Comparison of ENCODE assay signal across 13 mouse cellular contexts in the genomic region with DNA sequence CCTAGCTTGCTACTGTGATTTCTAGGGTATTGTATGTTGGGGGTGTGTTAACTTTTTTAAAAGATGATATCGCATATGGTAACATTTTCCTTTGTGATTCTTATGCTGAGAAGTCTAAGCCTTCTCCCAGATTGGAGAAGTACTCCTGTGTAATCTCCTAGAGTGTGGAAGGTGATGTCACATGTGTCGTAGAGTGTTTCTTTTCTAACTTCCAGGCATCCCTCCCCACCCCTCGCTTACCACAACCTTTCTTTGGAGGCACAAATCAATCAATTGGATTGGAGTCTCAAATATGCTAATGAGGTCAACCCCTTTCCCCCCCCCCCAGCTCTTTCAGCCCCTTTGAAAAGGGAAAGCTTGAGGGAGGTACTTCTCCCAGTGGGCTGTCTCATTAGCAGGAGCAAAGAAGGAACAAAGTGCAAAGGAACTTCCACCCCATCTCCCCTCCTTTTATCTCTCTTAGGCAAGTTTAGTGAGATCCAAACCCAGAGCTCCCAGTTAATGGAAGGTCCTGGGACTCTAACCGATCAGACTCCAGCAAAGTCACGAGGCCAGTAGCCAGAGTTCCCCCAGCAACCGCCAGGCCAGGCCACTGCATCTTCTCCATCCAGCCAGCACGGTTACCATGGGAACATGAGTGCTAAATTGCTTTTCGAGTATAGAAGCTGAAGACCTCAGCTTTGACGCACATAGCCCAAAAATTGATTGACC.
DNase-seq lines count a peak whose midpoint lies in the region; ATAC-seq lines count a peak whose summit lies in the region.
"Had no signal": no experiment of that assay in that cellular context is flagged by ENCODE, and none has a peak within 500 bp of the region (broad histone marks: within the 10 kb centered on the region; RNA-seq: fewer than 3 reads in every experiment).

No protein-coding gene starts in this region.

- peaks cover 41% of the 10 kb centered on the region for H3K4me1 ChIP-seq in forebrain, embryonic 10.5 days
- peaks cover 2% of the 10 kb centered on the region; the same call in 1 of the 2 replicates for H3K4me1 ChIP-seq in forebrain, embryonic 16.5 days (replicated peaks; ENCODE audit: control insufficient read depth, insufficient read depth, low read length)
- H3K4me1 ChIP-seq in embryonic facial prominence, embryonic 11.5 days (ENCODE audit: control insufficient read depth, insufficient read depth, low read length) = no peaks in the 10 kb centered on the region
- no peaks in the 10 kb centered on the region for H3K4me1 ChIP-seq in midbrain, embryonic 11.5 days (ENCODE audit: control insufficient read depth, insufficient read depth, low read length)
- no peaks in the 10 kb centered on the region for H3K4me1 ChIP-seq in neural tube, embryonic 15.5 days
- H3K4me1 ChIP-seq: embryonic facial prominence, embryonic 13.5 days; liver, embryonic 13.5 days had no signal

- H3K4me3 ChIP-seq in forebrain, embryonic 10.5 days = no peak overlapping the region
- H3K4me3 ChIP-seq in forebrain, embryonic 16.5 days (replicated peaks; ENCODE audit: low read length) = no peak overlapping the region
- H3K4me3 ChIP-seq in embryonic facial prominence, embryonic 11.5 days (ENCODE audit: low read depth, low read length) = no peak overlapping the region
- no peak overlapping the region for H3K4me3 ChIP-seq in midbrain, embryonic 11.5 days (ENCODE audit: low read depth, low read length)
- no peak overlapping the region for H3K4me3 ChIP-seq in neural tube, embryonic 15.5 days (replicated peaks)
- H3K4me3 ChIP-seq: embryonic facial prominence, embryonic 13.5 days; liver, embryonic 13.5 days had no signal

- ATAC-seq in forebrain, embryonic 16.5 days = no peak
- ATAC-seq in embryonic facial prominence, embryonic 11.5 days (replicated peaks; ENCODE audit: insufficient number of reproducible peaks, low FRiP score, low TSS enrichment, low read depth) = no peak; the same call in 1 of the 2 replicates
- ATAC-seq in midbrain, embryonic 11.5 days (ENCODE audit: low FRiP score) = peak; percentile 70
- ATAC-seq in neural tube, embryonic 15.5 days (ENCODE audit: low FRiP score) = peak; percentile 65; the same call in 1 of the 2 replicates

- no peak overlapping the region for H3K4me2 ChIP-seq in forebrain, embryonic 16.5 days (ENCODE audit: low read length)
- H3K4me2 ChIP-seq in embryonic facial prominence, embryonic 11.5 days (ENCODE audit: low read depth, low read length) = no peak overlapping the region
- H3K4me2 ChIP-seq in midbrain, embryonic 11.5 days = no peak overlapping the region
- H3K4me2 ChIP-seq in neural tube, embryonic 15.5 days = no peak overlapping the region
- H3K4me2 ChIP-seq: embryonic facial prominence, embryonic 13.5 days; liver, embryonic 13.5 days had no signal

- H3K27me3 ChIP-seq in forebrain, embryonic 10.5 days (ENCODE audit: poor library complexity, severe bottlenecking) = peaks cover 100% of the 10 kb centered on the region
- no peaks in the 10 kb centered on the region for H3K27me3 ChIP-seq in forebrain, embryonic 16.5 days (replicated peaks; ENCODE audit: control insufficient read depth, insufficient read depth, low read length)
- H3K27me3 ChIP-seq in embryonic facial prominence, embryonic 11.5 days (ENCODE audit: control insufficient read depth, insufficient read depth, low read length) = no peaks in the 10 kb centered on the region
- peaks cover 16% of the 10 kb centered on the region for H3K27me3 ChIP-seq in midbrain, embryonic 11.5 days (ENCODE audit: control insufficient read depth, insufficient read depth, low read length)
- peaks cover 22% of the 10 kb centered on the region for H3K27me3 ChIP-seq in neural tube, embryonic 15.5 days (replicated peaks)

- no peaks in the 10 kb centered on the region for H3K9me3 ChIP-seq in forebrain, embryonic 10.5 days
- H3K9me3 ChIP-seq in forebrain, embryonic 16.5 days (ENCODE audit: control insufficient read depth, low read length) = no peaks in the 10 kb centered on the region
- no peaks in the 10 kb centered on the region for H3K9me3 ChIP-seq in embryonic facial prominence, embryonic 11.5 days (replicated peaks; ENCODE audit: control insufficient read depth, low read length)
- no peaks in the 10 kb centered on the region for H3K9me3 ChIP-seq in midbrain, embryonic 11.5 days (ENCODE audit: control insufficient read depth, low read length)
- no peaks in the 10 kb centered on the region for H3K9me3 ChIP-seq in neural tube, embryonic 15.5 days (replicated peaks)
- H3K9me3 ChIP-seq: embryonic facial prominence, embryonic 13.5 days; liver, embryonic 13.5 days had no signal

- peak overlapping the region; percentile 60; the same call in 1 of the 2 replicates for H3K27ac ChIP-seq in forebrain, embryonic 10.5 days
- no peak overlapping the region for H3K27ac ChIP-seq in forebrain, embryonic 16.5 days (ENCODE audit: low read length)
- no peak overlapping the region for H3K27ac ChIP-seq in embryonic facial prominence, embryonic 11.5 days (replicated peaks; ENCODE audit: low read depth, low read length)
- H3K27ac ChIP-seq in midbrain, embryonic 11.5 days (ENCODE audit: low read depth, low read length) = no peak overlapping the region
- no peak overlapping the region for H3K27ac ChIP-seq in neural tube, embryonic 15.5 days (replicated peaks)
- H3K27ac ChIP-seq: embryonic facial prominence, embryonic 13.5 days; liver, embryonic 13.5 days had no signal

- H3K9ac ChIP-seq in forebrain, embryonic 16.5 days (replicated peaks; ENCODE audit: low read depth, low read length) = no peak overlapping the region
- H3K9ac ChIP-seq in embryonic facial prominence, embryonic 11.5 days (replicated peaks; ENCODE audit: low read length) = no peak overlapping the region
- H3K9ac ChIP-seq in midbrain, embryonic 11.5 days (ENCODE audit: low read length) = no peak overlapping the region
- H3K9ac ChIP-seq in neural tube, embryonic 15.5 days (replicated peaks) = no peak overlapping the region
- H3K9ac ChIP-seq: embryonic facial prominence, embryonic 13.5 days; liver, embryonic 13.5 days had no signal

- WGBS in forebrain, embryonic 10.5 days = 32% methylated on average over 9 of the region's 9 CpGs
- WGBS in forebrain, embryonic 16.5 days = 23% methylated on average over 9 of the region's 9 CpGs
- 38% methylated on average over 9 of the region's 9 CpGs for WGBS in embryonic facial prominence, embryonic 11.5 days
- WGBS in midbrain, embryonic 11.5 days = 33% methylated on average over 9 of the region's 9 CpGs
- 32% methylated on average over 9 of the region's 9 CpGs for WGBS in neural tube, embryonic 15.5 days

- DNase-seq in forebrain, embryonic 10.5 days (ENCODE audit: extremely low spot score, low spot score) = peak; percentile 60
- peak; percentile 44 for DNase-seq in embryonic facial prominence, embryonic 11.5 days (ENCODE audit: low spot score)
- DNase-seq in midbrain, embryonic 11.5 days (ENCODE audit: low spot score, missing footprints) = peak; percentile 86
- no peak for DNase-seq in layer of hippocampus, adult 8-10 months (ENCODE audit: low spot score in 2 of 2)
- no peak for DNase-seq in right cerebral cortex, adult 2 months (ENCODE audit: low spot score in 2 of 2)
- no peak for DNase-seq in cerebellum, postnatal 4 days (ENCODE audit: low spot score in 2 of 2)
- DNase-seq: cerebellum, adult 2 months; kidney, adult 11 months; kidney, postnatal 4 days; liver, embryonic 13.5 days had no signal

- no peaks in the 10 kb centered on the region for H3K36me3 ChIP-seq in forebrain, embryonic 10.5 days (replicated peaks)
- no peaks in the 10 kb centered on the region for H3K36me3 ChIP-seq in forebrain, embryonic 16.5 days (ENCODE audit: control insufficient read depth, insufficient read depth)
- no peaks in the 10 kb centered on the region for H3K36me3 ChIP-seq in embryonic facial prominence, embryonic 11.5 days (replicated peaks; ENCODE audit: control insufficient read depth, insufficient read depth, low read depth, low read length)
- H3K36me3 ChIP-seq in midbrain, embryonic 11.5 days (ENCODE audit: control insufficient read depth, insufficient read depth, low read length) = no peaks in the 10 kb centered on the region
- no peaks in the 10 kb centered on the region for H3K36me3 ChIP-seq in neural tube, embryonic 15.5 days
- H3K36me3 ChIP-seq: embryonic facial prominence, embryonic 13.5 days; liver, embryonic 13.5 days had no signal

Comparison
In these comparisons a context has a peak if more than half of its experiments do, and no peak if none do; other contexts are left out.
1. DNase-seq: peak in forebrain, embryonic 10.5 days (single experiment), embryonic facial prominence, embryonic 11.5 days (single experiment) and midbrain, embryonic 11.5 days (single experiment); none in layer of hippocampus, adult 8-10 months (0 of 2), right cerebral cortex, adult 2 months (0 of 2) and cerebellum, postnatal 4 days (0 of 2).
2. ATAC-seq: peak in midbrain, embryonic 11.5 days (single experiment) and neural tube, embryonic 15.5 days (single experiment); none in forebrain, embryonic 16.5 days (single experiment) and embryonic facial prominence, embryonic 11.5 days (single experiment).